Mouse (Mus musculus): ENCODE results near the gene Anks1b. TPM values are rescaled to one million over a fixed set of nuclear protein-coding genes. Genes with fewer than 3 reads are reported as not detected.

The Anks1b gene
- polyA plus RNA-seq, 1 experiment from 2014 or later, result 1.5 TPM

DNA sequence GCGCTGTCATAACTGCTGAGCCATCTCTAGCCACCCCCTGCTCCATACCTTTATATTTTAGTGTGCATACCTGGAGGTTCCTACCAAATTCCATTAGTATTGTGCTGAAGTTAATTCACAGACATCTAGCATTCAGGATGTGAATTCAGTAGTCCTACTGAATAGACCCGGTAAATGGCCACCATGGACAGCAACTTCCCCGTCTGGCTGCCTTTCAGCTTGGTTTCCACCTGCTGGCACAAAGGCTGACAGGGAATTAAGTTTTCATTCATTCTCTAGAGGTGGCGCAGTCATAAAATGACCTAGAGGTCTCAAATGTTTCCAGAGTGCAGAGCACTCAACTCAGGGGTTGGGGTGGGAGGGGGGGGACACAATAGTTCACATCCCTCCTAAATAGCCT is 953.6 kb downstream of the Anks1b start:
- Histone ChIP-seq H3K4me1 (ENCODE audit: control insufficient read depth, insufficient read depth, low read length) (no peaks in the 10 kb centered on the region), H3K27me3 (ENCODE audit: control insufficient read depth, insufficient read depth, low read length) (peaks cover 32% of the 10 kb centered on the region), H3K9me3 (ENCODE audit: control insufficient read depth, low read depth, low read length) (no peaks in the 10 kb centered on the region), H3K36me3 (ENCODE audit: control insufficient read depth, insufficient read depth, low read length) (no peaks in the 10 kb centered on the region), H3K4me3 (ENCODE audit: low read depth, low read length) (no peak overlapping the region), H3K27ac (ENCODE audit: low read length) (no peak overlapping the region), H3K4me2 (replicated peaks; ENCODE audit: low read depth, low read length) (no peak overlapping the region), H3K9ac (replicated peaks; ENCODE audit: low read depth, low read length) (no peak overlapping the region)
- no peak for ATAC-seq (ENCODE audit: insufficient number of reproducible peaks, insufficient read depth, low FRiP score, low read depth)
- 17% methylated on average over 4 of the region's 4 CpGs for WGBS

DNA sequence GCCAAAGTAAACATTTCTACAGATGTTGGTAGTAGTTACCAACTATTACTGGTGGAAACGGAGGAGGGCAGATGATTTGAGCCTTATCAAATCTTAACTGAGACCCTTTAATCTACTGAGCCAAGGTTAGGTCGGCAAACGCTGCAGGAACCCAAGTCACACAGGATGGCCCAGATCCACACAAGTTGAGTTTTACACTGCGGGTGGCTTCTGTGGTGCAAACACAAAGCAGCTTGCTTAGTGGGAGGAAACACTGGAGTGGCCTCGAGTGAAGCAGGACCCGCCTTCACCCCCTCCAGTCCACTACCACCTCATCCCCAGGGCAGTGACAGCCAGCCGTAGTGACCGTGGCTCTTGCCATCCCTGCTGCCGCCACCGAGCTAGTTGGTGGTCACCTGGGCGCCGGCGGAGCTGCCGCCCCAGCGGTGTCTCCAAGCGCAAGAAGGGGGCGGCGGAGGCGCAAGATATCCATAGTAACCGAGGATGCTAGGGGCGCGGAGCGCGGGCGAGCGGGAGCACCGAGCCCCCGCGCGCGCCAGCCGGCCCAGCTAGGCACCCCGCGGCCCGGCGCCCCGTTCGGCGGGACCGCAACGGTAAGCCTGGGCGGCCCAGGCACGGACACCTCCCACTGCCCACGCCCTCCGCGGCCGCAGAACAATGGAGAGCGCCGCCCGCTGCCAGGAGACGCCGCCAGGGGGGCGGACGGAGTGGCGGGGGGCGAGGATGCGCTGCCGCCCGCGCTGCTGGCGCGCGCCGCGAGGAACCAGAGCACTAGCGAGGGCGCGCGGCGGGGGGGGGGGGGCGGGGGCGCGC is 955.5 kb downstream of the Anks1b start:
- Histone ChIP-seq H3K27ac (ENCODE audit: low read length) (no peak overlapping the region), H3K9ac (replicated peaks; ENCODE audit: low read depth, low read length) (no peak overlapping the region; the same call in 1 of the 2 replicates), H3K4me2 (replicated peaks; ENCODE audit: low read depth, low read length) (peak overlapping the region; percentile 92), H3K27me3 (ENCODE audit: control insufficient read depth, insufficient read depth, low read length) (peaks cover 32% of the 10 kb centered on the region), H3K4me1 (ENCODE audit: control insufficient read depth, insufficient read depth, low read length) (no peaks in the 10 kb centered on the region), H3K4me3 (ENCODE audit: low read depth, low read length) (peak overlapping the region; percentile 50), H3K9me3 (ENCODE audit: control insufficient read depth, low read depth, low read length) (no peaks in the 10 kb centered on the region), H3K36me3 (ENCODE audit: control insufficient read depth, insufficient read depth, low read length) (no peaks in the 10 kb centered on the region)
- WGBS, result 1% methylated on average over 49 of the region's 73 CpGs
- 0 out of 2 replicates have a peak, but pooled peaks have one; percentile 46 for ATAC-seq (ENCODE audit: insufficient number of reproducible peaks, insufficient read depth, low FRiP score, low read depth)

DNA sequence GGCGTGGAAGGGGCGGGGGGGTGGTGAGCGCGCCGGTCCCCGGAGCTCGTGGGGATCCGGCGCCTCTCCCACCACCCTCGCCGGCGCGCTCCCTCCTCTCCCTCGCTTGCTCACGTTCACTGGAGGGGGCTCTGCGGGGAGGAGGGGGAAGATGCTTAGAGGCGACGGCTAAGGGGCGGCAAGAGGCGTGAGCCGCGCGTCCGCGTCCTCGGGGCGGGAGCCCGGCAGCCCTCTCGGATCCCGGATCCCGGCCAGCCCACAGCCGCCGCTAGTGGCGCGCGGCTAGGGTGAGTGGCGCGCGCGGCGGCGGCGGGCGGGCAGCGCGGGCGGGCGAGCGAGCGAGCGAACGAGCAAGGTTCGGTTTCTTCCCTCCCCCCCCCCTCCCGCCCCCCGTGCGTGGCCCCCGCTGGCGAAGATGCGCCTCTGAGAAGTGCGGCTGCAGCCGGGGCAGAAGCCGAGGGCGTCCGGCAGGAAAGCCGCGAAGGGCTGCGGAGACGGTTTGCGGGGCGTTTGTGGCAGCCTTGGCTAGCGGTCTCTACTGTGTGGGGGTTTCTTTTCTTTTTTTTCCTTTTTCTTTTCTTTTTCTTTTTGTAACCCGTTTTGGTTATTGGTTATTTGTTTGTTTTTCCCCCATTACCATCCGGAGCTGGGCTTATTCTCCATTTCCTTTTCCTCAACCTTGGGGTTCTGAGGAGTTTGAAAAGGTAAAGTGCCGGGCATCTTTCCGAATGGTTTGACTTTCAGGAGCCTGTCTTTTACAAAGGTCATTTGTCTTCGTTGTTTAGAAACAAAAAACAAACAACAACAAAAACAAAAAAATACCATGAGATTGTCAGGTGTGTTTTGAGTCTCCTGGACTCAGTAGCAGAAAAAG is 956.3 kb downstream of the Anks1b start:
- Histone ChIP-seq H3K9me3 (ENCODE audit: control insufficient read depth, low read depth, low read length) (no peaks in the 10 kb centered on the region), H3K27me3 (ENCODE audit: control insufficient read depth, insufficient read depth, low read length) (peaks cover 32% of the 10 kb centered on the region), H3K4me3 (ENCODE audit: low read depth, low read length) (peak overlapping the region; percentile 50), H3K4me2 (replicated peaks; ENCODE audit: low read depth, low read length) (peak overlapping the region; percentile 92), H3K36me3 (ENCODE audit: control insufficient read depth, insufficient read depth, low read length) (no peaks in the 10 kb centered on the region), H3K27ac (ENCODE audit: low read length) (no peak overlapping the region), H3K4me1 (ENCODE audit: control insufficient read depth, insufficient read depth, low read length) (no peaks in the 10 kb centered on the region), H3K9ac (replicated peaks; ENCODE audit: low read depth, low read length) (no peak overlapping the region; the same call in 1 of the 2 replicates)
- ATAC-seq (ENCODE audit: insufficient number of reproducible peaks, insufficient read depth, low FRiP score, low read depth), result peak; percentile 71; the same call in 1 of the 2 replicates
- WGBS, result under 1% methylated on average over 42 of the region's 76 CpGs

DNA sequence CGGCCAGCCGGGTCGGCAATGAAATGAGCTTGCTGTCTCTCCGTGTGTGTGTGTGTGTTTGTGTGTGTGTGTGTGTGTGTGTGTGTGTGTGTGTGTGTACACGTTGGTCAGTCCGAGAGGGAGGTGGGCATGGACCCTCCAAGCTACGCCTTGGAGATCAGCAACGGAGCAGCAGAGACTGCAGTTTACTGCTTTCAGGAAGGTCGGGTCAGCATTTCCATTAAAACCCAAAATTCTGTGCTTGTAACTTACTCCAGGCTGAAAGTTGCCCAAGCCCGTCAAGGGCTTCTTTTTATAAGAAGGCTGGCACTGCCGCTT is 956.9 kb downstream of the Anks1b start:
- ATAC-seq (ENCODE audit: insufficient number of reproducible peaks, insufficient read depth, low FRiP score, low read depth), result no peak
- Histone ChIP-seq H3K27me3 (ENCODE audit: control insufficient read depth, insufficient read depth, low read length) (peaks cover 32% of the 10 kb centered on the region), H3K36me3 (ENCODE audit: control insufficient read depth, insufficient read depth, low read length) (no peaks in the 10 kb centered on the region), H3K4me2 (replicated peaks; ENCODE audit: low read depth, low read length) (peak overlapping the region; percentile 92; the same call in 1 of the 2 replicates), H3K27ac (ENCODE audit: low read length) (no peak overlapping the region), H3K9me3 (ENCODE audit: control insufficient read depth, low read depth, low read length) (no peaks in the 10 kb centered on the region), H3K4me3 (ENCODE audit: low read depth, low read length) (no peak overlapping the region), H3K9ac (replicated peaks; ENCODE audit: low read depth, low read length) (no peak overlapping the region), H3K4me1 (ENCODE audit: control insufficient read depth, insufficient read depth, low read length) (no peaks in the 10 kb centered on the region)
- WGBS, result 5% methylated on average over 11 of the region's 11 CpGs

DNA sequence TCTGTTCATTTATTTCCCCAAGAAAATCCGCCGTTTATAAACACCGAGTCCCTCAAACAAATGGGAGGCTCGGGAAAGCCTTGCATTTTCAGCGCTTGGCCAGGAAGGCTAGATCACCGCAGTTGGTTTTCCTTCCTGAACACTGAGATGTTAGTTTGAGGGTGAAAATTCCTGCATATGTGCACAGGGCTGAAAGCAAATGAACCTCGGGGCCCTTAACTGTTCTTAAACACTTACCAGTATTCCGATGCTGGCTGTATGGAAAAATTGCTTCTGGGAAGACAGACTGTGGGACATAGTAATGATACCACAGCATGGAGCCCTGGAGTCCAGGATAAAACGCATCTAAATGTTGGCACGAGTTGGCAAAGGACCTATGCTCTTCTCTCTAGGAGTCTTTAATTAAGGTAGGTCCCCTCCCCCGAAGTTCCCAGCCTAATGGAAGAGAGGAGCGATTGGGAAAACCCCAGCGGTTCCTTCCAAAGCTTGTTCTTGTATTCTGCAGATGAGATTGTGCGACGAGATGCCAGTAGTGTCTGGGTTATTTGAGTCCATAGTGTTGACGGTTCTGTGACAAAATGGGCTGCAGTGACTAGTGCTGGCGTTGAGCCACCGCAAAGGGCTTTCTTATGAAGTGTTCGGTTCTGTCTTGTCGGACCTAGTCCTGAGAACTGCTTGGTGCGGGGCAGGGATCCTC is 957.4 kb downstream of the Anks1b start:
- no peak overlapping the region for H3K4me3 ChIP-seq (ENCODE audit: low read depth, low read length)
- H3K27ac ChIP-seq (ENCODE audit: low read length), result no peak overlapping the region
- no peaks in the 10 kb centered on the region for H3K4me1 ChIP-seq (ENCODE audit: control insufficient read depth, insufficient read depth, low read length)
- H3K9me3 ChIP-seq (ENCODE audit: control insufficient read depth, low read depth, low read length), result no peaks in the 10 kb centered on the region
- ATAC-seq (ENCODE audit: insufficient number of reproducible peaks, insufficient read depth, low FRiP score, low read depth), result no peak
- no peak overlapping the region for H3K9ac ChIP-seq (replicated peaks; ENCODE audit: low read depth, low read length)
- H3K4me2 ChIP-seq (replicated peaks; ENCODE audit: low read depth, low read length), result no peak overlapping the region
- H3K27me3 ChIP-seq (ENCODE audit: control insufficient read depth, insufficient read depth, low read length), result peaks cover 32% of the 10 kb centered on the region
- WGBS, result 5% methylated on average over 21 of the region's 21 CpGs
- no peaks in the 10 kb centered on the region for H3K36me3 ChIP-seq (ENCODE audit: control insufficient read depth, insufficient read depth, low read length)

DNA sequence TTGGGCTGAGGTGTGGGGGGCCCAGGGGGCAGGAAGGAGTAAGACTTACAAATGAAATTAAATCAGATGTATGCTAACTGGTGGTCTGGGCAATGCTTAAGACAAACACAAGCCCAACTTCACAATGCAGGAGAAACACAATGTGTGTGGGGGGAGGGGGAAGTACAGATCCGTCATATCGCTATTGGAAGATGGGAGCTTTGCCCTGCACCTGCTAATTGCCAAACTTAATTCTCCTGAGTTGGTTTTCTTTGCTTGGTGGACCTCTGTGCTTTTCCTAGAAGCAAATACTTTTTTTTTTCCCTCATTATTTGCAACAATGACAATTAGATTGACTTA is 957.9 kb downstream of the Anks1b start:
- H3K4me1 ChIP-seq (ENCODE audit: control insufficient read depth, insufficient read depth, low read length), result no peaks in the 10 kb centered on the region
- H3K4me2 ChIP-seq (replicated peaks; ENCODE audit: low read depth, low read length), result no peak overlapping the region
- no peak for ATAC-seq (ENCODE audit: insufficient number of reproducible peaks, insufficient read depth, low FRiP score, low read depth)
- no peaks in the 10 kb centered on the region for H3K9me3 ChIP-seq (ENCODE audit: control insufficient read depth, low read depth, low read length)
- H3K27ac ChIP-seq (ENCODE audit: low read length), result no peak overlapping the region
- 4% methylated on average over 2 of the region's 2 CpGs for WGBS
- no peaks in the 10 kb centered on the region for H3K36me3 ChIP-seq (ENCODE audit: control insufficient read depth, insufficient read depth, low read length)
- no peak overlapping the region for H3K9ac ChIP-seq (replicated peaks; ENCODE audit: low read depth, low read length)
- H3K27me3 ChIP-seq (ENCODE audit: control insufficient read depth, insufficient read depth, low read length), result peaks cover 32% of the 10 kb centered on the region
- H3K4me3 ChIP-seq (ENCODE audit: low read depth, low read length), result no peak overlapping the region

DNA sequence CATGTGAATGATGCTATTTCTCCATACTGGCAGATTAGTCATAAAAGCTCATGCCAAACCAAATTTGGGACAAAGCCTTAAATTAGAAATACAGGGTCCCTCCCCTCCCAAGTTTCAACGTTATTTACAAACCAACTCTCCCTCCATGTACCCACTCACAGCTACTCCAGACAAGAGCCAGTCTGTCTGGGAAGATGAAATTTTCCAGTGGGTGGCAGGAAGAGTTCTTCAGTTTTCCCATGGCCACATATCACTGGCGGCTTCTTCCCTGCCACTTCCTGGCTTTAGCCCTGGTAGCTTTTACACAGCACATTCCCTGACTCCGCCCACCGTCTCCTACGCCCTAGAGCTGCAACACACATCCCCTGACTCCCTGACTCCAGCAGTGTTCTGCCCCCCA is 961.0 kb downstream of the Anks1b start:
- no peak overlapping the region for H3K4me3 ChIP-seq (ENCODE audit: low read depth, low read length)
- H3K27me3 ChIP-seq (ENCODE audit: control insufficient read depth, insufficient read depth, low read length), result peaks cover 10% of the 10 kb centered on the region
- no peaks in the 10 kb centered on the region for H3K36me3 ChIP-seq (ENCODE audit: control insufficient read depth, insufficient read depth, low read length)
- H3K4me2 ChIP-seq (replicated peaks; ENCODE audit: low read depth, low read length), result no peak overlapping the region
- H3K27ac ChIP-seq (ENCODE audit: low read length), result no peak overlapping the region
- H3K9me3 ChIP-seq (ENCODE audit: control insufficient read depth, low read depth, low read length), result no peaks in the 10 kb centered on the region
- H3K9ac ChIP-seq (replicated peaks; ENCODE audit: low read depth, low read length), result no peak overlapping the region
- H3K4me1 ChIP-seq (ENCODE audit: control insufficient read depth, insufficient read depth, low read length), result no peaks in the 10 kb centered on the region
- no peak for ATAC-seq (ENCODE audit: insufficient number of reproducible peaks, insufficient read depth, low FRiP score, low read depth)
- 33% methylated on average over 5 of the region's 5 CpGs for WGBS

DNA sequence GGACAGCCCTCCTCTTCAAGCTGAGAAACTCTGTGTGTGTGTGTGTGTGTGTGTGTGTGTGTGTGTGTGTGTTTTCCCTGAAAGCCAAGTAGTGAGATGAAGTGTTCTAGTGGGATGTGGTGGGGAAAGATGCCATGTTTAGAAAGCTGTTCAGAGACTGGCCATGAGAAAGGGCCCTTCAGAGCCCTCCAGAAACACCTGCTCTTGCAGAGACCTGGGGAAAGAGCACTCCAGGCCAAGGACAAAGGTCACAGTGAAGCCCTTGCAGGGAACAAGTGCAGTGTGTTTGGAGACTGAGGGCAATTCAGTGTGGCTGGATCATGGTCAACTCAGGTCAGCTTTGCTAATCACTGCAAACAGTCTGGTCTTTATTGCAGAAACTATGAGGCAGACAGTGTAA is 961.9 kb downstream of the Anks1b start:
- Histone ChIP-seq H3K4me2 (replicated peaks; ENCODE audit: low read depth, low read length) (no peak overlapping the region), H3K4me1 (ENCODE audit: control insufficient read depth, insufficient read depth, low read length) (no peaks in the 10 kb centered on the region), H3K27me3 (ENCODE audit: control insufficient read depth, insufficient read depth, low read length) (peaks cover 6% of the 10 kb centered on the region; the same call in 1 of the 2 replicates), H3K27ac (ENCODE audit: low read length) (no peak overlapping the region), H3K9ac (replicated peaks; ENCODE audit: low read depth, low read length) (no peak overlapping the region), H3K9me3 (ENCODE audit: control insufficient read depth, low read depth, low read length) (no peaks in the 10 kb centered on the region), H3K4me3 (ENCODE audit: low read depth, low read length) (no peak overlapping the region), H3K36me3 (ENCODE audit: control insufficient read depth, insufficient read depth, low read length) (no peaks in the 10 kb centered on the region)
- no peak for ATAC-seq (ENCODE audit: insufficient number of reproducible peaks, insufficient read depth, low FRiP score, low read depth)

All from stomach, embryonic 14.5 days (tissue).